Mouse (Mus musculus): ENCODE data around the gene Cbll1. TPM values are rescaled to one million over a fixed set of nuclear protein-coding genes. Genes with fewer than 3 reads are reported as not detected.
"Not testable (repeated sequence)": the region's sequence is repeated elsewhere in the genome, so short reads cannot be mapped to it uniquely, and the experiment has no call there.

The Cbll1 gene
- total RNA-seq, 2 experiments from 2014 or later: 12.0 to 12.3 TPM

GRCm38 (mm10) chr12:31461371-31461770 is 38.0 kb downstream of the Cbll1 start:
- no peak overlapping the region for H3K4me3 ChIP-seq
- no peak for TF ChIP-seq CTCF (IDR thresholded peaks at IDR 0.05)
- DNase-seq: no peak
- intact Hi-C loops (cut with DNase I): no loop called here
- H3K27ac ChIP-seq: no peak overlapping the region

GRCm38 (mm10) chr12:31460270-31460669 is 39.1 kb downstream of the Cbll1 start:
- intact Hi-C loops (cut with DNase I); DNase-seq; H3K4me3 ChIP-seq; H3K27ac ChIP-seq: not testable (repeated sequence)
- peak; percentile 47 for TF ChIP-seq CTCF (IDR thresholded peaks at IDR 0.05)

GRCm38 (mm10) chr12:31458474-31458873 is 40.9 kb downstream of the Cbll1 start:
- H3K4me3 ChIP-seq: no peak overlapping the region
- intact Hi-C loops (cut with DNase I): no loop called here
- TF ChIP-seq CTCF (IDR thresholded peaks at IDR 0.05): no peak
- DNase-seq: no peak
- H3K27ac ChIP-seq: no peak overlapping the region

- intact Hi-C loops (cut with DNase I): no loop called here
Observed at GRCm38 (mm10) chr12:31456271-31456670, 43.1 kb downstream of the Cbll1 start.

GRCm38 (mm10) chr12:31449341-31449740 is 50.1 kb downstream of the Cbll1 start:
- no peak for TF ChIP-seq CTCF (IDR thresholded peaks at IDR 0.05)
- no peak overlapping the region for H3K27ac ChIP-seq
- DNase-seq: no peak
- no peak overlapping the region for H3K4me3 ChIP-seq
- intact Hi-C loops (cut with DNase I): no loop called here

More at GRCm38 (mm10) chr12:31456271-31456670, 43.1 kb downstream of the Cbll1 start:
- TF ChIP-seq CTCF (IDR thresholded peaks at IDR 0.05): no peak
- no peak overlapping the region for H3K27ac ChIP-seq
- DNase-seq: no peak
- no peak overlapping the region for H3K4me3 ChIP-seq

- intact Hi-C loops (cut with DNase I): no loop called here
- H3K4me3 ChIP-seq: no peak overlapping the region
- TF ChIP-seq CTCF (IDR thresholded peaks at IDR 0.05): no peak
- H3K27ac ChIP-seq: no peak overlapping the region
- DNase-seq: no peak
Observed at GRCm38 (mm10) chr12:31444827-31445226, 54.6 kb downstream of the Cbll1 start.

GRCm38 (mm10) chr12:31444131-31444546 is 55.3 kb downstream of the Cbll1 start:
- no peak overlapping the region for H3K27ac ChIP-seq
- DNase-seq: no peak
- intact Hi-C loops (cut with DNase I): no loop called here
- peak overlapping the region; percentile 43 for H3K4me3 ChIP-seq
- TF ChIP-seq CTCF (IDR thresholded peaks at IDR 0.05): no peak

GRCm38 (mm10) chr12:31439612-31440011 is 59.8 kb downstream of the Cbll1 start:
- Histone ChIP-seq H3K27ac (no peak overlapping the region), H3K4me3 (no peak overlapping the region)
- DNase-seq: no peak
- intact Hi-C loops (cut with DNase I): no loop called here
- TF ChIP-seq CTCF (IDR thresholded peaks at IDR 0.05): no peak

- no peak for DNase-seq
- TF ChIP-seq CTCF (IDR thresholded peaks at IDR 0.05): no peak
- Histone ChIP-seq H3K27ac (no peak overlapping the region), H3K4me3 (no peak overlapping the region)
- intact Hi-C loops (cut with DNase I): no loop called here
Observed at GRCm38 (mm10) chr12:31437791-31438190, 61.6 kb downstream of the Cbll1 start.

Other genes starting within 250 kb of the Cbll1 start
- gene Lamb1, start 234.4 kb downstream of the Cbll1 start, total RNA-seq (2021): 10 to 100 TPM; 12.9 to 15.9 TPM
- gene Dld, start 148.2 kb downstream of the Cbll1 start, total RNA-seq (2021): 100 to 1,000 TPM; 181 to 256 TPM
- not detected for gene Slc26a3, start 108.7 kb downstream of the Cbll1 start, total RNA-seq (2021)
- not detected for gene Slc26a4, start 60.4 kb upstream of the Cbll1 start, total RNA-seq (2021)
- gene Bcap29, start 135.0 kb upstream of the Cbll1 start, total RNA-seq (2021): 10 to 100 TPM; 29.3 to 29.8 TPM
- 1 to 10 TPM; 3.2 to 5.7 TPM for gene Dus4l, start 155.2 kb upstream of the Cbll1 start, total RNA-seq (2021)
- 10 to 100 TPM; 29.2 to 31.7 TPM for gene Cog5, start 155.3 kb upstream of the Cbll1 start, total RNA-seq (2021)
- not detected for gene Gpr22, start 214.3 kb upstream of the Cbll1 start, total RNA-seq (2021)

Measured in gastrocnemius, adult 2 months (tissue).